Mouse (Mus musculus) urinary bladder, postnatal 4 days (tissue): ENCODE measurements at regions not wholly inside any gene's neighbourhood (a gene's known extent, or its start where the extent isn't known, plus 50 kb on each side); places are given as distances from the start of the nearest gene placed in this dataset.

Experiments used
- DNase-seq, 2 experiments: peaks; one replicate each; pipeline ENCODE4 v3.0.0; 2021 to 2022; ENCODE audit warnings: low spot score in 2 of 2

- no peak for DNase-seq
Observed at GRCm38 (mm10) chr17:79498321-79498720, 113.3 kb upstream of the Rmdn2 start.

- DNase-seq: no peak
Observed at GRCm38 (mm10) chr17:79501031-79501474, 110.6 kb upstream of the Rmdn2 start.

GRCm38 (mm10) chr17:79501926-79502325 lies 109.7 kb upstream of the Rmdn2 start:
- no peak for DNase-seq

GRCm38 (mm10) chr17:79503037-79503436 lies 108.6 kb upstream of the Rmdn2 start:
- no peak for DNase-seq

- DNase-seq: no peak
Observed at GRCm38 (mm10) chr17:79504209-79504608, 107.5 kb upstream of the Rmdn2 start.

- DNase-seq: no peak
Observed at GRCm38 (mm10) chr17:79505565-79505964, 106.1 kb upstream of the Rmdn2 start.

GRCm38 (mm10) chr17:79509281-79509680 lies 102.4 kb upstream of the Rmdn2 start:
- no peak for DNase-seq

- no peak for DNase-seq
Observed at GRCm38 (mm10) chr17:79509957-79510710, 101.5 kb upstream of the Rmdn2 start.

GRCm38 (mm10) chr17:79511218-79511617 lies 100.4 kb upstream of the Rmdn2 start:
- DNase-seq: no peak

- no peak for DNase-seq
Observed at GRCm38 (mm10) chr17:79514076-79514475, 97.6 kb upstream of the Rmdn2 start.

- DNase-seq: no peak
Observed at GRCm38 (mm10) chr17:79518185-79518584, 93.5 kb upstream of the Rmdn2 start.

GRCm38 (mm10) chr17:79518696-79519095 lies 93.0 kb upstream of the Rmdn2 start:
- DNase-seq: no peak

- no peak for DNase-seq
Observed at GRCm38 (mm10) chr17:79519356-79519755, 92.3 kb upstream of the Rmdn2 start.

- no peak for DNase-seq
Observed at GRCm38 (mm10) chr17:79520283-79520682, 91.4 kb upstream of the Rmdn2 start.

- no peak for DNase-seq
Observed at GRCm38 (mm10) chr17:79521691-79522090, 90.0 kb upstream of the Rmdn2 start.

- no peak for DNase-seq
Observed at GRCm38 (mm10) chr17:79523230-79523629, 88.4 kb upstream of the Rmdn2 start.

- DNase-seq: no peak
Observed at GRCm38 (mm10) chr17:79527391-79527790, 84.3 kb upstream of the Rmdn2 start.

- DNase-seq: no peak
Observed at GRCm38 (mm10) chr17:79536549-79536948, 75.1 kb upstream of the Rmdn2 start.

GRCm38 (mm10) chr17:79538789-79539188 lies 72.9 kb upstream of the Rmdn2 start:
- DNase-seq: no peak

- no peak for DNase-seq
Observed at GRCm38 (mm10) chr17:79540038-79540437, 71.6 kb upstream of the Rmdn2 start.

GRCm38 (mm10) chr17:79540511-79540910 lies 71.2 kb upstream of the Rmdn2 start:
- DNase-seq: no peak

- DNase-seq: peak; percentile 63 to 70
Observed at GRCm38 (mm10) chr17:79543907-79544522, 67.6 kb upstream of the Rmdn2 start.

GRCm38 (mm10) chr17:79545878-79546277 lies 65.8 kb upstream of the Rmdn2 start:
- no peak for DNase-seq
